Mouse (Mus musculus) heart, postnatal 0 days (tissue): ENCODE results near the gene Nrl.

ENCODE experiments used
- CTCF ChIP-seq: IDR thresholded peaks from 2 replicates; pipeline ENCODE4 v1.5.1; 2016; ENCODE audit warnings: antibody characterized with exemption, control low read depth, low read depth
- EP300 ChIP-seq: IDR thresholded peaks from 2 replicates; pipeline ENCODE4 v1.6.1; 2016; ENCODE audit warnings: antibody characterized with exemption, low read depth

DNA sequence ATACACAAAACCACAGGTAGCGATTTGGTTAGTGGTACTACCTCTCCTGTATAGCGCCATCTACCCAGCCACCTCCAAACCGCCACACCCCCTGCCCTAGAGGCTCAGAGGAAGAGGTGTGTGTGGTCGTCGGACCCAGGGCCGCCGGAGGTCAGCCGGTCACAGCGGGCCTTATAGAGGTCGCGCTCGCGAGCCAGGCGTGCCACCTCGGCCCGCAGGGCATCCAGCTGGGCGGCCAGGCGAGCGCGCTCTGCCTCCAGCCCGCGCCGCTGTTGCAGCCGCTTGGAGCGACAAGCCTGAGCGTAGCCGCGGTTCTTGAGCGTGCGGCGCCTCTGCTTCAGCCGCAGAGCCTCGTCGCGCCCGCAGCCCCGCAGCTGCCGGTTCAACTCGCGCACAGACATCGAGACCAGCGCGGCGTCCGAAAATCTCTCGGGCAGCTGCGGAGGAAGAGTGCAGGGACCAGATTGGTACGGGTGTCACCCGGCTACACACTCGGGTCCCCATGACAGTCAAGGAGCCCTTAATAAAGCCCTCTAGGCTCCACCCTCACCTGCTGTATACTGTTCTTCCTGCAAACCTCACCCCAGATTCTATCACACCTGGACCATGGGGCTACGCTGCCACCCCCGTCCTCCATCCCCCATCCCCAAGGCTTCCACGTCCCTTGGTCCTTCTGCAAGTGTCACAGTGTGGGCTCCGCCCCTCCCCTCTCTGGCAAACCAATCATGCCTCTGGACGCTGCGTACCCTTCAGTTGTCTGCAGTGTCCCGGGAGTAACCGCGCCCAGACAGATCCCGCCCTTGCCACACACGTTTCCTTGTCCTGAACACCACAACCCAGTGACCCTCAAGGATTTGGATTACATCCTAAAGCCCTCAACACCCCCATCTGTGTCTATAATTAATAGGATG lies 4.1 kb downstream of the Nrl start:
- TF ChIP-seq CTCF (no peak), EP300 (no peak)
